Mouse (Mus musculus) neural tube, embryonic 13.5 days (tissue): ENCODE results near the gene Zbtb5. TPM values are rescaled to one million over a fixed set of nuclear protein-coding genes. Genes with fewer than 3 reads are reported as not detected.
"Not testable (repeated sequence)": the region's sequence is repeated elsewhere in the genome, so short reads cannot be mapped to it uniquely, and the experiment has no call there.

ENCODE experiments used
- ATAC-seq: fragments of 200-750 bp; cut with Nextera tagmentation; 2 replicates; pipeline ENCODE4 v1.8.0; 2017; ENCODE audit warnings: low read depth, mild to moderate bottlenecking, moderate TSS enrichment, moderate library complexity
- H3K27ac ChIP-seq: fragments of 300-500 bp; sonication (generic); replicated peaks from 2 replicates; pipeline ENCODE4 v1.5.1; 2015; ENCODE audit warnings: moderate library complexity, mild to moderate bottlenecking, inconsistent platforms
- H3K27me3 ChIP-seq: fragments of 300-500 bp; sonication (generic); 2 replicates; pipeline ENCODE4 v1.6.1; 2015; ENCODE audit warnings: mild to moderate bottlenecking, inconsistent platforms
- H3K36me3 ChIP-seq: fragments of 300-500 bp; sonication (generic); 2 replicates; pipeline ENCODE4 v1.6.1; 2015; ENCODE audit warnings: mild to moderate bottlenecking, inconsistent platforms
- H3K4me1 ChIP-seq: fragments of 300-500 bp; sonication (generic); replicated peaks from 2 replicates; pipeline ENCODE4 v1.6.1; 2015; ENCODE audit warnings: inconsistent platforms
- H3K4me2 ChIP-seq: fragments of 300-500 bp; sonication (generic); 2 replicates; pipeline ENCODE4 v1.6.1; 2015; ENCODE audit warnings: inconsistent platforms, mild to moderate bottlenecking, moderate library complexity
- H3K4me3 ChIP-seq: fragments of 300-500 bp; sonication (generic); 2 replicates; pipeline ENCODE4 v1.5.1; 2015; ENCODE audit warnings: mild to moderate bottlenecking, inconsistent platforms
- H3K9ac ChIP-seq: fragments of 300-500 bp; sonication (generic); 2 replicates; pipeline ENCODE4 v1.6.1; 2015; ENCODE audit warnings: moderate library complexity, mild to moderate bottlenecking, inconsistent platforms
- H3K9me3 ChIP-seq: fragments of 300-500 bp; sonication (generic); 2 replicates; pipeline ENCODE4 v1.6.1; 2016; ENCODE audit warnings: inconsistent platforms
- WGBS: fragments of 180-500 bp; shearing (Covaris S2); methylation state at CpG from one replicate; pipeline ENCODE4 v1.1.7; 2015; 5-methylcytosine and 5-hydroxymethylcytosine counted together
- polyA plus RNA-seq: library from polyadenylated mRNA; unstranded; fragments of >200 nt; fragmentation: Nextera tagmentation; extraction: Ambion mirVana; gene quantifications from 2 replicates; pipeline ENCODE4 v1.2.1, GENCODE M21; 2015

The Zbtb5 gene
- polyA plus RNA-seq, 1 experiment from 2014 or later = 35.6 TPM

DNA sequence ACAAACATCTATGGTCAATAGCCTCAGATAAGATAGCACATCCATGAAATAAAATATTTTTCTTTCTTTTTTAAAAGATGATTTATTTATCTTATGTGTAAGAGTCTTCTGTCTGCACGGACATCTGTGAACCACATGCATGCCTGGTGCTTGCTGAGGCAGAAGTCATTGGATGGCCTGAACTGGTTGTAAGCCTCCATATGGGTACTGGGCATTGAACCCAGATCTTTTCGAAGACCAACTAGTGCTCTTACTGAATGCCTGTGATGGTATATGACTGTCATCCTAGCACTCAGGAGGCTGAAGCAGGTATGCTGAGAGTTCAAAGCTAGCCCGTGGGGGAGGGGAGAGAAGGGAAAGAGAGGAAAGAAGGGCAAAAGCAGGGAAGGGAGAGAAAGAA lies 14.1 kb downstream of the Zbtb5 start:
- H3K9me3 ChIP-seq = no peaks in the 10 kb centered on the region
- no peak overlapping the region for H3K4me2 ChIP-seq
- no peak overlapping the region for H3K27ac ChIP-seq
- peaks cover 17% of the 10 kb centered on the region for H3K36me3 ChIP-seq
- WGBS = 68% methylated on average over 3 of the region's 3 CpGs
- no peak overlapping the region for H3K4me3 ChIP-seq
- peaks cover 24% of the 10 kb centered on the region for H3K4me1 ChIP-seq
- no peak overlapping the region for H3K9ac ChIP-seq
- no peak for ATAC-seq
- H3K27me3 ChIP-seq = no peaks in the 10 kb centered on the region

GRCm38 (mm10) chr4:44994776-44995175 lies 17.4 kb downstream of the Zbtb5 start:
- H3K36me3 ChIP-seq = peaks cover 46% of the 10 kb centered on the region
- no peak overlapping the region for H3K4me2 ChIP-seq
- H3K27me3 ChIP-seq = no peaks in the 10 kb centered on the region
- H3K9ac ChIP-seq = no peak overlapping the region
- H3K4me3 ChIP-seq = no peak overlapping the region
- no peaks in the 10 kb centered on the region for H3K9me3 ChIP-seq
- H3K4me1 ChIP-seq = peaks cover 24% of the 10 kb centered on the region
- 86% methylated on average over 18 of the region's 18 CpGs for WGBS
- no peak overlapping the region for H3K27ac ChIP-seq
- ATAC-seq = no peak

- H3K9me3 ChIP-seq = no peaks in the 10 kb centered on the region
- ATAC-seq = no peak
- H3K36me3 ChIP-seq = peaks cover 54% of the 10 kb centered on the region
- WGBS = 90% methylated on average over 9 of the region's 9 CpGs
- no peak overlapping the region for H3K9ac ChIP-seq
- H3K4me1 ChIP-seq = peaks cover 16% of the 10 kb centered on the region
- no peaks in the 10 kb centered on the region for H3K27me3 ChIP-seq
- H3K4me3 ChIP-seq = no peak overlapping the region
- H3K4me2 ChIP-seq = no peak overlapping the region
- no peak overlapping the region for H3K27ac ChIP-seq
Observed at GRCm38 (mm10) chr4:44993847-44994246, 18.4 kb downstream of the Zbtb5 start.

DNA sequence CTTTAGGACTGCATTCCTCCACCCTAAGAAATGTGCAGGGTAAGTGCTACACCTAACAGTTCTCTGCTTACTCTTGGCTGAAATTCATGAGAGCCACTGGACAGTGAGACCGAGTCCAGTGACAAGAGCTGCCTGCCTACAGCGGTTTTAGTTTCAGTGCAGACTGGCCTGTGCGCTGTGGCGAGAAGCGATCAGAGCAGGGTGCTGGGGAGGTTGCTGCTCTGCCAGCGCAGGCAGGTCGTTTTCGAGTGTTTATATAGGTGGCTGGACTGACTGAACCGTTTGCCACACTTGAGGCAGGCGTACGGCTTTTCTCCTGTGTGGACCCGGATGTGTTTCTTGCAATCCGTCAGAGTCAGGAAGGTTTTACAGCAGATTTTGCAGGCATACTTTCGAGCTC lies 19.0 kb downstream of the Zbtb5 start:
- H3K27ac ChIP-seq, ATAC-seq, H3K4me3 ChIP-seq, H3K9ac ChIP-seq, H3K4me2 ChIP-seq, H3K9me3 ChIP-seq, H3K27me3 ChIP-seq: not testable (repeated sequence)
- WGBS = 90% methylated on average over 14 of the region's 14 CpGs
- Histone ChIP-seq H3K36me3 (peaks cover 61% of the 10 kb centered on the region), H3K4me1 (peaks cover 12% of the 10 kb centered on the region)

DNA sequence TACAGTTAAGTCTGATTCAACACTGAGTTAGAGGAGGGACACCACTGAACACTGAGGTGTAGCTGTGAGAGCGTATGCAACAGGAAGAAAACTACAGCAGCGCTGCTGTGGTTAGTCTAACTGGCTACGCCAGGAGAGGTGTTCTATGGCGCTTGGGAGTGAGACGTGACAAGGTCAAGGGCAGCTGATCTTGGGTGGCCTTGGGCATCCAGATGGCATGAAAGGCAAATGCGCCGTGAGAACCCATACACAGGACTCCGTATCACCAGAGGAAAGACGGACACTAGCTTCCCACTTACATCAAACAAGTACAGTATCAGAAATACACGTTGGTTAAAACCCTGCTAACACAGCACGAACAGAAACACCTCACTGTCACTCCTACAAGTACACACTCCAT lies 19.9 kb downstream of the Zbtb5 start:
- not testable (repeated sequence) for H3K4me3 ChIP-seq, H3K27me3 ChIP-seq, H3K4me1 ChIP-seq, H3K4me2 ChIP-seq, H3K9ac ChIP-seq, H3K27ac ChIP-seq, ATAC-seq, H3K9me3 ChIP-seq
- H3K36me3 ChIP-seq = peaks cover 69% of the 10 kb centered on the region
- WGBS = 92% methylated on average over 11 of the region's 11 CpGs

- H3K4me3 ChIP-seq = no peak overlapping the region
- no peaks in the 10 kb centered on the region for H3K27me3 ChIP-seq
- ATAC-seq = no peak
- WGBS = 90% methylated on average over 5 of the region's 5 CpGs
- no peak overlapping the region for H3K27ac ChIP-seq
- H3K4me1 ChIP-seq = no peaks in the 10 kb centered on the region
- no peaks in the 10 kb centered on the region for H3K9me3 ChIP-seq
- H3K9ac ChIP-seq = no peak overlapping the region
- no peak overlapping the region for H3K4me2 ChIP-seq
- H3K36me3 ChIP-seq = peaks cover 73% of the 10 kb centered on the region
Observed at GRCm38 (mm10) chr4:44990560-44990959, 21.7 kb downstream of the Zbtb5 start.

DNA sequence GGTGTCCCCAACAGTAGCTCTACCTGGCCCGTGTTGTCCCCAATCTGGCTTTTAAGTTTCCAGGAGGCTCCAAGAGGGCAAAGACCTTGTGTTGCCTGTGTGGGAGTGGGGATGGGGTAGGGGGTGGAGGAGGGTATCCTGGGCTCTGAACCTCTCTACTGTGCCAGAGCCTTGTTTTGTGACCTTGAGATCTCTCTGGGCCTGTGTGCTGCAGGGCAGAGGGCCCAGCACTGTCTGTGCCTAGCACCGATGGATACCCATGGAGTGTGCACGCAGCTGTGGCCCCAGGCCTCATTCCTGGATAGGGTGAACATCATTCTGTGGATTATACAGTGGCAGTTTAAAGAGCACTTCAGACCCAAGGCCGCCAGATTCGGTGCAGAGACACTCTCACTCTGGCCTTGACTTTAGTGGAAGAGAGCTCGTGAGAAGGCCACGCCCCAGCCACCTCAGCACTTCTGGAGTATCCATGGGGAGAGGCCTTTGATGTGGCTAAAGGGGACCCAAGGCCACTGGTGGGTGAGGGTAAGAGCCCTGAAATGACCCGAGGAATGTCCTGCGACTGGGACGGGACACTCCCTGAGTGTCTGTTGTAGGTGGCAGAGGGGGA lies 29.0 kb downstream of the Zbtb5 start:
- Histone ChIP-seq H3K9me3 (no peaks in the 10 kb centered on the region), H3K4me2 (no peak overlapping the region), H3K27me3 (no peaks in the 10 kb centered on the region), H3K27ac (no peak overlapping the region), H3K9ac (no peak overlapping the region), H3K4me1 (peaks cover 38% of the 10 kb centered on the region), H3K4me3 (no peak overlapping the region), H3K36me3 (peaks cover 13% of the 10 kb centered on the region)
- ATAC-seq = no peak
- 90% methylated on average over 10 of the region's 10 CpGs for WGBS

- peaks cover 38% of the 10 kb centered on the region for H3K4me1 ChIP-seq
- no peak overlapping the region for H3K27ac ChIP-seq
- no peaks in the 10 kb centered on the region for H3K9me3 ChIP-seq
- H3K9ac ChIP-seq = no peak overlapping the region
- ATAC-seq = no peak
- no peaks in the 10 kb centered on the region for H3K27me3 ChIP-seq
- no peak overlapping the region for H3K4me3 ChIP-seq
- peaks cover 6% of the 10 kb centered on the region for H3K36me3 ChIP-seq
- peak overlapping the region; percentile 86 for H3K4me2 ChIP-seq
- WGBS = 80% methylated on average over 11 of the region's 11 CpGs
Observed at GRCm38 (mm10) chr4:44982440-44983130, 29.6 kb downstream of the Zbtb5 start.

DNA sequence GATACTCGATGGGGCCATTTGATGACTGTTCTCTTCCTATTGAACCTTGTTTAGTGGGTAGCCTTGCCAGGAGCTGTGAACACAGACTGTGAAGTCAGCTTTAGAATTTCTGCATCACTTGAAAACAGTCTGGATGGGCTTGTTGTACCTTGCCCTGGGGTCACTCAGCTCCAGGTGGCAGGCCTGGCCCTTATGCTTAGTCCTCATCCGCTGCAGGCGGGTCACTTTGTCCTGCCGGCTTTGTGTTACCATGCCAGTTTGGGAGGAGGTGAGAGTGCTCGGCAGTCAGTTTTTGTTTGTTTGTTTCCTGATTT lies 30.3 kb downstream of the Zbtb5 start:
- ATAC-seq = no peak
- peak overlapping the region; percentile 54 for H3K4me3 ChIP-seq
- H3K9me3 ChIP-seq = no peaks in the 10 kb centered on the region
- WGBS = 24% methylated on average over 5 of the region's 5 CpGs
- H3K27ac ChIP-seq = no peak overlapping the region; the same call in 1 of the 2 replicates
- peak overlapping the region; percentile 80 for H3K9ac ChIP-seq
- H3K4me1 ChIP-seq = peaks cover 38% of the 10 kb centered on the region
- H3K36me3 ChIP-seq = no peaks in the 10 kb centered on the region; the same call in 1 of the 2 replicates
- H3K4me2 ChIP-seq = peak overlapping the region; percentile 86
- no peaks in the 10 kb centered on the region for H3K27me3 ChIP-seq

DNA sequence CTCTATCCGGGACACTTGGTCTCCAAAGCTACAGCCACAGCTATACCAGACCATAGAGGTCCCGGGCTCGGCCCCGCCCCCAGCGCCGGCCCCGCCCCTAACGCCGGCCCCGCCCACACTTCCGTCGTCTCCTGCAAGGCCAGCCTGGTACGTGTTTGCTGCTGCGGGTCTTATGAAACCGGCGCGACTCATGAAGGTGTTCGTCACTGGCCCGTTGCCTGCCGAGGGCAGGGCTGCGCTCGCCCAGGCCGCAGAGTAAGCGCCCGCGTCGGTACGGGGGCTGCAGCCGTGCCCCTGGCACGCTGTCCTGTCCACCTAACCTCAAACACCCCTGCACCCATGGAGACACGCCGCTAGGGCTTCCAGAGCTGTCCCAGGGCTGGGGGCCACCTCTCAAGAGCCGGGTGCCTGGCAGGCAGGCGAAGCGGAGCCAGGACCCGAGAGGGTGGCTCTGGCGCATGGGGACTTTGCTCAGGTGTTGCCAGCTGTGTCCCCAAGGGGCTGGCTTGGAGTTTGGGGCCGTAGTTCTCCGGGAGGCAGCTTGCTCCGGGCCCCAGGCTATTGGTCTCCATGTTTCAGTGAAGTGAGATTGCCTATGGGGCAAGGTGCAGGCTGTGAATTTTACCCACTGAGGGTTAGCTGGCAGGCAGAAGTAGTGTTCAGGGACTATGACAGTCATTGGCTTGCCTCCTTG lies 30.8 kb downstream of the Zbtb5 start, which contains the start of gene Grhpr:
TSS of gene Grhpr (plus strand) at position 116 of the 694 bp plus-strand sequence.
- WGBS = under 1% methylated on average over 40 of the region's 40 CpGs
- Histone ChIP-seq H3K27ac (peak within 1 kb of the TSS; percentile 67; the same call in 1 of the 2 replicates), H3K27me3 (no peaks in the 10 kb centered on the region), H3K9me3 (no peaks in the 10 kb centered on the region), H3K9ac (peak within 1 kb of the TSS; percentile 80), H3K4me1 (peaks cover 38% of the 10 kb centered on the region), H3K4me2 (peak within 1 kb of the TSS; percentile 86), H3K36me3 (no peaks in the 10 kb centered on the region; the same call in 1 of the 2 replicates), H3K4me3 (peak within 1 kb of the TSS; percentile 54)
- peak; percentile 90 for ATAC-seq

GRCm38 (mm10) chr4:44979794-44980338 lies 32.3 kb downstream of the Zbtb5 start:
- no peaks in the 10 kb centered on the region for H3K36me3 ChIP-seq
- no peak overlapping the region for H3K4me2 ChIP-seq
- H3K27ac ChIP-seq = no peak overlapping the region
- no peak overlapping the region for H3K9ac ChIP-seq
- WGBS = 73% methylated on average over 7 of the region's 7 CpGs
- peaks cover 38% of the 10 kb centered on the region for H3K4me1 ChIP-seq
- H3K4me3 ChIP-seq = no peak overlapping the region
- H3K27me3 ChIP-seq = no peaks in the 10 kb centered on the region
- ATAC-seq = no peak
- H3K9me3 ChIP-seq = no peaks in the 10 kb centered on the region

GRCm38 (mm10) chr4:44978175-44978574 lies 34.0 kb downstream of the Zbtb5 start:
- no peak overlapping the region for H3K4me2 ChIP-seq
- 78% methylated on average over 5 of the region's 5 CpGs for WGBS
- no peak overlapping the region for H3K27ac ChIP-seq
- no peaks in the 10 kb centered on the region for H3K27me3 ChIP-seq
- no peaks in the 10 kb centered on the region for H3K9me3 ChIP-seq
- no peaks in the 10 kb centered on the region for H3K36me3 ChIP-seq
- no peak overlapping the region for H3K9ac ChIP-seq
- H3K4me1 ChIP-seq = peaks cover 44% of the 10 kb centered on the region
- ATAC-seq = no peak
- no peak overlapping the region for H3K4me3 ChIP-seq
